Mouse (Mus musculus) lung, embryonic 16.5 days (tissue): Measurements from ENCODE around the gene Eif5a. TPM values are rescaled to one million over a fixed set of nuclear protein-coding genes. Genes with fewer than 3 reads are reported as not detected.
"Not testable (repeated sequence)": the region's sequence is repeated elsewhere in the genome, so short reads cannot be mapped to it uniquely, and the experiment has no call there.

Experiments used
- ATAC-seq: fragments of 200-750 bp; cut with Nextera tagmentation; 2 replicates; pipeline ENCODE4 v1.8.0; 2017; ENCODE audit warnings: low read depth, mild to moderate bottlenecking, moderate library complexity
- H3K27ac ChIP-seq: fragments of 300-500 bp; sonication (generic); 2 replicates; pipeline ENCODE4 v1.5.1; 2014; ENCODE audit warnings: mild to moderate bottlenecking, control low read depth, low read length
- H3K27me3 ChIP-seq: fragments of 300-500 bp; sonication (generic); 2 replicates; pipeline ENCODE4 v1.6.1; 2014; ENCODE audit warnings: low read depth, low read length, mixed read lengths; ENCODE audit not compliant: control insufficient read depth, insufficient read depth
- H3K36me3 ChIP-seq: fragments of 300-500 bp; sonication (generic); 2 replicates; pipeline ENCODE4 v1.6.1; 2014; ENCODE audit warnings: low read length; ENCODE audit not compliant: control insufficient read depth, insufficient read depth
- H3K4me1 ChIP-seq: fragments of 300-500 bp; sonication (generic); replicated peaks from 2 replicates; pipeline ENCODE4 v1.6.1; 2014; ENCODE audit warnings: low read length, mixed read lengths; ENCODE audit not compliant: control insufficient read depth, insufficient read depth
- H3K4me2 ChIP-seq: fragments of 300-500 bp; sonication (generic); 2 replicates; pipeline ENCODE4 v1.6.1; 2014; ENCODE audit warnings: low read depth, low read length, control low read depth
- H3K4me3 ChIP-seq: fragments of 300-500 bp; sonication (generic); 2 replicates; pipeline ENCODE4 v1.5.1; 2014; ENCODE audit warnings: mild to moderate bottlenecking, low read length, control low read depth
- H3K9ac ChIP-seq: fragments of 300-500 bp; sonication (generic); 2 replicates; pipeline ENCODE4 v1.6.1; 2014; ENCODE audit warnings: low read length, control low read depth
- H3K9me3 ChIP-seq: fragments of 300-500 bp; sonication (generic); 2 replicates; pipeline ENCODE4 v1.6.1; 2016; ENCODE audit warnings: low read length; ENCODE audit not compliant: control insufficient read depth
- WGBS: fragments of 180-500 bp; shearing (Covaris S2); extraction: QIAGEN DNeasy Blood & Tissue Kit; methylation state at CpG from one replicate; pipeline ENCODE4 v1.1.7; 2014; 5-methylcytosine and 5-hydroxymethylcytosine counted together
- polyA plus RNA-seq: library from polyadenylated mRNA; unstranded; fragments of >200 nt; fragmentation: Nextera tagmentation; extraction: Ambion mirVana; gene quantifications from 2 replicates; pipeline ENCODE4 v1.2.1, GENCODE M21; 2015

The Eif5a gene
- polyA plus RNA-seq, 1 experiment from 2014 or later = 1,410 TPM

DNA sequence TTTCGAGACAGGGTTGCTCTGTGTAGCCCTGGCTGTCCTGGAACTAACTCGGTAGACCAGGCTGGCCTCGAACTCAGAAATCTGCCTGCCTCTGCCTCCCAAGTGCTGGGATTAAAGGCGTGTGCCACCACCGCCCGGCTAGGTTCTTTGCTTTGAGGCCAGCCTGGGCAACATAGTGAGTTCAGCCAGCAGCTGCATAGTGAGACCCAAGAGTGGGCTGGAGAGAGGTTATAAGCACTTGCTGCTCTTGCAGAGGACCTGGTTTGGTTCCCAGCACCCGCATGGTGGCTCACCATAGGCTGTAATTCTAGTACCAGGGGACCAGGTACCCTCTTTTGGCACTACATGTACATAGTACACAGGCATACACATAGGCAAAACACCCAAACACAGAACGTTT lies 8.4 kb upstream of the Eif5a start:
- not testable (repeated sequence) for ATAC-seq, H3K27ac ChIP-seq, H3K36me3 ChIP-seq, H3K4me1 ChIP-seq, H3K4me3 ChIP-seq, H3K9me3 ChIP-seq, H3K27me3 ChIP-seq, H3K4me2 ChIP-seq, H3K9ac ChIP-seq
- WGBS = 81% methylated on average over 8 of the region's 8 CpGs

DNA sequence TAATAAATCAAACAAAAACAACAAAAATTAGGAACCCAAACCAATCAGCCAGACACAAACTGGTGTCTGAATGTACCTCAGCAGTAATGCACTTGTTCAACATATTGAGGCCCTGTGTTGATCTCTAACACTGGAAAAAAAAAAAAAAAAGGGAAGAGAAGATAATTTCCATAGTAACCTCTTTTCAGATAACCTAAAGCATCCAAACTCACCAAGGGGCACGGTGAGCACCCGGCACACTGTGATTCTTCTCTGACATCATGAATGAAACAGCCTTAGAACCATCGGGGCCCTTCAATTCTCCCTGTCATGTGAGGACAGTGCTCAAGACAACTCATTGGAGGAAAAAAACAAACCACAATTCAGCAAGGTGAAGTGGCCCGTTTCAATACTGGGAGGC lies 8.0 kb upstream of the Eif5a start:
- 22% methylated on average over 4 of the region's 4 CpGs for WGBS
- H3K4me3 ChIP-seq = no peak overlapping the region
- no peak for ATAC-seq
- H3K9me3 ChIP-seq = no peaks in the 10 kb centered on the region
- H3K27ac ChIP-seq = no peak overlapping the region
- peaks cover 3% of the 10 kb centered on the region; the same call in 1 of the 2 replicates for H3K27me3 ChIP-seq
- H3K9ac ChIP-seq = no peak overlapping the region
- H3K36me3 ChIP-seq = no peaks in the 10 kb centered on the region
- H3K4me1 ChIP-seq = peaks cover 5% of the 10 kb centered on the region; the same call in 1 of the 2 replicates
- no peak overlapping the region for H3K4me2 ChIP-seq

DNA sequence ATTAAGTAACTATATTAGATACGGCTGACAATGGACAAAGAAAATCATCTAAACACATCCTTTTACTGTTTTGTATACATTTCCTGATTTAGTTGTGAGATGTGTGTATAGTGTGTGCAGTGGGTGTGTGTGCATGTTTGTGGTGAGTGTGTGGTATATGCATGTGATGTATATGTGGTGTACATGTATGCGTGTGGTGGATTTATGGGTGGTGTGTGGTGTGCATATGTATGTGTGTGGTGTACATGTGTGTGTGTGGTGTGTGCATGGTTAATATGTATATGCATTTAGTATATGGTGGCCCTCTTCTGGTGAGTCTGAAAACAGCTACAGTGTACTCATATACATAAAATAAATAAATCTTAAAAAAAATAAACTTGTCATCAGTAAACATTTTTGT lies 5.7 kb upstream of the Eif5a start:
- Histone ChIP-seq H3K9ac (no peak overlapping the region), H3K4me3 (no peak overlapping the region), H3K4me2 (no peak overlapping the region), H3K9me3 (no peaks in the 10 kb centered on the region), H3K36me3 (no peaks in the 10 kb centered on the region), H3K27ac (no peak overlapping the region), H3K4me1 (peaks cover 4% of the 10 kb centered on the region; the same call in 1 of the 2 replicates), H3K27me3 (no peaks in the 10 kb centered on the region)
- no peak for ATAC-seq
- 97% methylated on average over 2 of the region's 2 CpGs for WGBS

DNA sequence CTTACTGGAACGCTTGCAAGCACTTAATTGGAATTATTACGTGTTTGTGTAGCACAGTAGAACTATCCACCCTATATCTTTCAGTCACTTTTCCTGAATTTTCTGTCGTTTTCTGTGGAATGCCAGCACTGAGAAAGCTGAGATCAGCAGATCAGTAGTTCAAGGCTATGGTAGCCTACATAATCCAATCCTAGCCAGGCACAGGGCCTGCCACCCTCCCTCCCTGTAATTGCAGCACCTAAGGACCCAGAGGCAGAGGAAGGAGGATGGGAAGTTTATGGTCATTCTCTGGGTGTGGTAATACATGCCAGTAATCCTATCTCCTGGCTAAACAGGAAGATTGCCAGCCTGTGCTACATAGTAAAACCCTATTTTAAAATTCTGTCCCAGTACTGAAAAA lies 1.0 kb upstream of the Eif5a start:
- no peak overlapping the region for H3K4me3 ChIP-seq
- H3K9ac ChIP-seq = peak overlapping the region; percentile 80; the same call in 1 of the 2 replicates
- H3K4me1 ChIP-seq = peaks cover 19% of the 10 kb centered on the region
- WGBS = 66% methylated on average over 3 of the region's 3 CpGs
- H3K27me3 ChIP-seq = no peaks in the 10 kb centered on the region
- peaks cover 14% of the 10 kb centered on the region for H3K36me3 ChIP-seq
- no peaks in the 10 kb centered on the region for H3K9me3 ChIP-seq
- no peak overlapping the region for H3K4me2 ChIP-seq
- no peak for ATAC-seq
- H3K27ac ChIP-seq = no peak overlapping the region; the same call in 1 of the 2 replicates

DNA sequence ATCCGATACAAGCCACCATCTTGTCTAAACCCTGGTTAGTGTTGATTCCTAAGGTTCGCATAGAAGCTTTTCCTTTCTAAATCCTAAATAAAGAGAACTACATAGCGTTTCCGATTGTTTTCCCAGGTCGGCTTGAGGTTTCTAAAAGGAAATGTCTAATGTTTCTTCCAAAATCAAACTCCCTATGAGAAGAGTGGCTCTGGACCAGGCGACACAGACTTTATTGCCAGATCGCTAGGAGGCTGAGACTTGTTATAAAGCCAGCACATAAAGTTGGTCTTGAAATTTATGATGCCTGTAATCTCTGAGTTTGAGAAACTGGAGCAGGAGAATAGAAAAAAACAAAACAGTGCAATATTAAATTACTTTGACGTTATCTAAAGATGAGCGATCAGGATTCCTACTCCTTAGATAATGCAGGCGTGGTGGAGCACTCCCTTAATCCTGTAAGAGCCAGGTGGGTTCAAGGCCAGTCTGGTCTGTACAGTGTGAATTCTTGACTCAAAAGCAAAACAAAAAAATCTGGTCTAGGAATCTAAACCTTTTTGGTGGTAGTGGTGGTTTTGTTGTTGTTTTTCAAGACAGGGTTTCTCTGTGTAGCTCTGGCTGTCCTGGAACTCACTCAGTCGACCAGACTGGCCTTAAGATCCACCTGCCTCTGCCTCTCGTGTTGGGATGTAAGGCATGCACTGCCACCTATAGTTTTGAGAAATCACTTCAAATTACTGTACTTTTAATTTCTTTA lies 426 bp upstream of the Eif5a start:
- ATAC-seq = no peak
- Histone ChIP-seq H3K27me3 (no peaks in the 10 kb centered on the region), H3K4me3 (peak overlapping the region; percentile 62), H3K27ac (peak overlapping the region; percentile 99), H3K4me1 (peaks cover 19% of the 10 kb centered on the region), H3K36me3 (peaks cover 20% of the 10 kb centered on the region), H3K9me3 (no peaks in the 10 kb centered on the region), H3K4me2 (peak overlapping the region; percentile 66), H3K9ac (peak overlapping the region; percentile 80)
- 2% methylated on average over 12 of the region's 12 CpGs for WGBS

DNA sequence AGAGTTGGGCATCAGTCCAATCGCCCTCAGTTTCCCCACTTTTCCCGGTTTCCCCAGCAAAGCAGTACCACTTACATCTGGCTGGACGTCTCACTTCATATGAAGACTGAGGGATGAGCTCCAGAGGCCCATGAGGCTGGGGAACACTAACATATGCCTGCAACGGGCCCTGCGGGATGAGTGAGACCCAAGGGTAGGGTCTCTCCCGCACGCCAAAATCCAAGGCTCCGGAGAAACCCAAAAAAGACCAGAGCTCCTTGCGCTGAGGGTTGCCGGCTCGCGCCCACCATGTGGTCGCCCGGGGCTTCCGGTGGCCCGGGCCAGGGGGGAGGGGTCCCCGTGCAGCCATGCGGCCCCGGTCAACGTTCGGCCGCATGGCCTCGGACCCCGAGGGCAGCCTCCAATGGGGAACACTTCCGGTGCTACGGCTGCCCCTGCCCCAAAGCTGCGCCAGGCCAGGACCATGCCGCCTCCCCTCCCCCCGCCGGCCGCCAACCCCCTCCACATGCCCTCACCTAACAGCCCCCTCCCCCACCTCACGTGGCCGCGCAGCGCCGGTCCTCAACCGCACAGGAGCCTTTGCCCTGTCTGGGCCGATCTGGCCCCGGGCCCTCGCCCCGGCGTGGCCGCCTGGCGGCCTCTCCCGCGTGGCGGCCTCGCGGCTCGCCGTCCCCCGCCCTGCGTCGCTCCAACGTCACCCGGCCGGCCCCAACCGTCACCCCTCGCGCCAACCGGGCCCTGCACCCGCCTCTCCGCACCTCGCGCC lies 1.3 kb downstream of the Eif5a start:
- Histone ChIP-seq H3K9ac (peak overlapping the region; percentile 99), H3K4me3 (peak overlapping the region; percentile 92), H3K4me2 (peak overlapping the region; percentile 89), H3K9me3 (no peaks in the 10 kb centered on the region), H3K36me3 (peaks cover 31% of the 10 kb centered on the region), H3K27ac (peak overlapping the region; percentile 96), H3K4me1 (peaks cover 22% of the 10 kb centered on the region), H3K27me3 (no peaks in the 10 kb centered on the region)
- ATAC-seq = peak; percentile 18
- WGBS = under 1% methylated on average over 46 of the region's 65 CpGs

DNA sequence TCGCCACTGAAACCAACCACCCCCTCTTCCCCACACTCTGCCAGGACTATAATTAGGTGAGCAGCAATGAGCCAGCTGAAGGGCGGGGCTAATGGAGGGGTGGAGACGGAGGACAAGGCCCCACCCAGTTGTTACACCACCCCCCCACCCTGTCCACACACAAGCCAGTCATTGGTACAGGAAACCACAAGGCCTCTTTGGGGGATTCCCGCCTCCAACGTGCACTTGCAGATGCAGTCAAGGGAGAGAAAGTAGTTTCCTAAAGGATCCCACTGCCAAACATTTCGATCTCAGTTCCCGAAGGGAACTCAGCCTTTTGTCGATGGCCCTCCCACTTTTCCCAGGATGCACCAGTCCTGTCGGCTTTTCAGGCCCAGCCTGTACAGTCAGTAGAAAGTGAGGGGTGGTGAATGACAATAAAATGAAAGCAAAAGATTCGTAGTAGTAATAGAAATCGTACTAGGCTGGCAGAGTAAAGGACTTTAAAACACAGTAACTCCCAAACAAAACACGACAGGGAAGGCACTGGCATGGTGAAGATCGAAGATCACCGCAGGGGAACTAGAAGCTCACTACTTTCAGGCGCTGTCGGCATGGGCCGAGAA lies 2.0 kb downstream of the Eif5a start:
- Histone ChIP-seq H3K27ac (peak overlapping the region; percentile 96), H3K4me1 (peaks cover 28% of the 10 kb centered on the region), H3K27me3 (no peaks in the 10 kb centered on the region), H3K4me2 (peak overlapping the region; percentile 89), H3K36me3 (peaks cover 38% of the 10 kb centered on the region), H3K9ac (peak overlapping the region; percentile 99), H3K4me3 (peak overlapping the region; percentile 92), H3K9me3 (no peaks in the 10 kb centered on the region)
- under 1% methylated on average over 17 of the region's 17 CpGs for WGBS
- 0 out of 2 replicates have a peak, but pooled peaks have one; percentile 7 for ATAC-seq

DNA sequence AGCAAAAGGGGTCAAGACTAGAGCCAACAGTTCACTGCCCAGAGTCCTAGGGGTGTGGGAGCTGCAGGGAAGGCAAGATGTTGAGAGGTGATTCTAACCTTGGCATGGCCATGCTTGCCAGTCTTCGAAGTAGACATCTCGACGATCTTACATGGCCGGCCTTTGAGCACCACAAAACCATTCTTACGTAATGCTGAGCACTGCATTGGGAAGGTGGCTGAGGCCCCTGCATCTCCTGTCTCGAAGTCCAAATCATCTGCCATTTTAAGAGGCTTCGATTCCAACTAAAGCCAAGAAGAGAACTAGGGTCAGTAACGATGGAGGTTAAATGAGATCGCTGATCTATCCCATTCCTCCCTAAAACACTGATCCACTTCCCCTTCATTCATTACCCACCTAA lies 2.7 kb downstream of the Eif5a start:
- Histone ChIP-seq H3K9me3 (no peaks in the 10 kb centered on the region), H3K27me3 (no peaks in the 10 kb centered on the region), H3K4me2 (peak overlapping the region; percentile 89), H3K36me3 (peaks cover 38% of the 10 kb centered on the region), H3K9ac (peak overlapping the region; percentile 99), H3K4me1 (peaks cover 32% of the 10 kb centered on the region), H3K4me3 (peak overlapping the region; percentile 92), H3K27ac (peak overlapping the region; percentile 96)
- ATAC-seq = no peak
- WGBS = 76% methylated on average over 9 of the region's 9 CpGs

DNA sequence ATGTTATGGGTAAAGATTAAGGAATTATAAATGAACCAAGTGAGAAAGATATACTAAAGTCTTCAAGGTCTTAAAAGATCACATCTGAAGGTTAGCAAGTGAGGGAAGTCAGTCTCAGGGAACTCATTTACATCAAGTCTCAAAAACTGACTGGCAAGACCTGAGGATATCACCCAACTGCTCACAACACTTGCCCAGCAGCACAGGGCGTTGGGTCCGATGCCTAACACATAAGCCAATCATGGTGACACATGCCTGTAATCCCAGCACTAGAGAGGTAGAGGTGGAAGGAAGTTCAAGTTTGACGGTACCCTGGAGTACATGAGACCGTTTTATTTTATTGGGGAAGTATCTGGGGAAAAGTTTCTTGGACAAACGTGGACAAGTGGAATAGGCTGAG lies 3.6 kb downstream of the Eif5a start:
- Histone ChIP-seq H3K9me3 (no peaks in the 10 kb centered on the region), H3K9ac (no peak overlapping the region), H3K4me2 (no peak overlapping the region), H3K36me3 (peaks cover 38% of the 10 kb centered on the region), H3K4me1 (peaks cover 37% of the 10 kb centered on the region), H3K27me3 (no peaks in the 10 kb centered on the region), H3K27ac (no peak overlapping the region), H3K4me3 (no peak overlapping the region)
- no peak for ATAC-seq
- WGBS = 79% methylated on average over 5 of the region's 5 CpGs
